ENCODE assay signal across 12 mouse cellular contexts in the genomic region with DNA sequence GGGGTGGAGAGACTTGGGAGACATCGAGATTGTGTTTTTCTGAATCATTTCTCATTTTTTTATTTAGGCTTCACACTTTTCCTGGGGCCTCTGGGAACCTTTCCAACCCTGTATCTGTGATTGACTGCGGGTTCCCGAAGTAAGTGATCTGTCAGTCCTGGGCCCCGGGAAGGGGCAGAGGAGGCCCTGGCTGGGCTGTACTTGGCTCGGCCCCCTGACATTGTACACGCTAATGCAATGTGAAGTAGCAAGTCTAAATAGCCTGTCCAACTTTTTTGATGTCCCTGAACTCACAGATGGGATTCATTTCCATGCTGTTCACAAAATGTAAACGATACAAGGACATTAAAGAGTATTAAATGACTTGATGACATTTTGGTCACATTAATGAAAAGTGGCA.
A peak's percentile ranks its signal among the peaks of the same experiment; 100 is the strongest.
DNase-seq lines count a peak whose midpoint lies in the region; ATAC-seq and TF ChIP-seq lines count a peak whose summit lies in the region.
"Had no signal": no experiment of that assay in that cellular context is flagged by ENCODE, and none has a peak within 500 bp of the region (broad histone marks: within the 10 kb centered on the region; RNA-seq: fewer than 3 reads in every experiment).

No protein-coding gene starts in this region.

- no peaks in the 10 kb centered on the region for H3K9me3 ChIP-seq in heart, embryonic 13.5 days
- no peaks in the 10 kb centered on the region for H3K9me3 ChIP-seq in kidney, postnatal 0 days (replicated peaks; ENCODE audit: low read length)
- no peaks in the 10 kb centered on the region for H3K9me3 ChIP-seq in embryonic facial prominence, embryonic 11.5 days (replicated peaks; ENCODE audit: control insufficient read depth, low read length)
- H3K9me3 ChIP-seq in forebrain, embryonic 16.5 days (ENCODE audit: control insufficient read depth, low read length), result no peaks in the 10 kb centered on the region

- H3K27ac ChIP-seq in heart, embryonic 13.5 days (replicated peaks), result peak overlapping the region; percentile 55
- H3K27ac ChIP-seq in kidney, postnatal 0 days, result no peak overlapping the region
- H3K27ac ChIP-seq in embryonic facial prominence, embryonic 11.5 days (replicated peaks; ENCODE audit: low read depth, low read length), result no peak overlapping the region
- H3K27ac ChIP-seq in forebrain, embryonic 16.5 days (ENCODE audit: low read length), result no peak overlapping the region

- no peak for DNase-seq in heart, postnatal 36 days
- peak; percentile 40 for DNase-seq in kidney, postnatal 0 days (ENCODE audit: low spot score)
- no peak for DNase-seq in kidney, adult 11 months
- DNase-seq in Muller cell, postnatal 12 days (ENCODE audit: inconsistent ontology term), result peak; percentile 56
- peak; percentile 74 for DNase-seq in embryonic facial prominence, embryonic 11.5 days (ENCODE audit: low spot score)
- DNase-seq: cerebellum, adult 9-11 months; kidney, postnatal 14 days; right cerebral cortex, adult 18-20 months had no signal

- 0 out of 2 replicates have a peak overlapping the region, but pooled peaks have one; percentile 13 for H3K4me2 ChIP-seq in heart, embryonic 13.5 days
- H3K4me2 ChIP-seq in kidney, postnatal 0 days (ENCODE audit: low read length), result no peak overlapping the region
- H3K4me2 ChIP-seq in embryonic facial prominence, embryonic 11.5 days (ENCODE audit: low read depth, low read length), result no peak overlapping the region
- H3K4me2 ChIP-seq in forebrain, embryonic 16.5 days (ENCODE audit: low read length), result no peak overlapping the region

- intact Hi-C loops in heart, postnatal 36 days (cut with DNase I), result no loop called here

- TF ChIP-seq CTCF in kidney, postnatal 0 days (IDR thresholded peaks at IDR 0.05; ENCODE audit: low read depth), result no peak

- peak; percentile 46; the same call in 1 of the 2 replicates for ATAC-seq in heart, embryonic 13.5 days (ENCODE audit: extremely low read depth, insufficient number of reproducible peaks, low FRiP score, low TSS enrichment)
- ATAC-seq in kidney, postnatal 0 days (replicated peaks; ENCODE audit: low FRiP score, low read depth), result no peak
- peak; percentile 63; the same call in 1 of the 2 replicates for ATAC-seq in embryonic facial prominence, embryonic 11.5 days (replicated peaks; ENCODE audit: insufficient number of reproducible peaks, low FRiP score, low TSS enrichment, low read depth)
- ATAC-seq in granulocyte monocyte progenitor cell, adult 5-6 weeks (replicated peaks; ENCODE audit: poor library complexity, severe bottlenecking), result no peak
- no peak for ATAC-seq in forebrain, embryonic 16.5 days
- ATAC-seq: activated CD4-positive, CD25-positive, alpha-beta regulatory T cell, adult 4 months had no signal

- H3K27me3 ChIP-seq in heart, embryonic 13.5 days (replicated peaks), result no peaks in the 10 kb centered on the region
- H3K27me3 ChIP-seq in kidney, postnatal 0 days (ENCODE audit: insufficient read depth, low read length), result no peaks in the 10 kb centered on the region
- H3K27me3 ChIP-seq in embryonic facial prominence, embryonic 11.5 days (ENCODE audit: control insufficient read depth, insufficient read depth, low read length), result no peaks in the 10 kb centered on the region
- H3K27me3 ChIP-seq in forebrain, embryonic 16.5 days (replicated peaks; ENCODE audit: control insufficient read depth, insufficient read depth, low read length), result no peaks in the 10 kb centered on the region

- WGBS in heart, embryonic 13.5 days, result 27% methylated on average over 7 of the region's 7 CpGs
- 22% methylated on average over 7 of the region's 7 CpGs for WGBS in kidney, postnatal 0 days
- 28% methylated on average over 7 of the region's 7 CpGs for WGBS in embryonic facial prominence, embryonic 11.5 days
- WGBS in forebrain, embryonic 16.5 days, result 38% methylated on average over 7 of the region's 7 CpGs

- peaks cover 60% of the 10 kb centered on the region for H3K4me1 ChIP-seq in heart, embryonic 13.5 days
- no peaks in the 10 kb centered on the region for H3K4me1 ChIP-seq in kidney, postnatal 0 days (replicated peaks; ENCODE audit: insufficient read depth, low read length)
- no peaks in the 10 kb centered on the region for H3K4me1 ChIP-seq in embryonic facial prominence, embryonic 11.5 days (ENCODE audit: control insufficient read depth, insufficient read depth, low read length)
- H3K4me1 ChIP-seq in forebrain, embryonic 16.5 days (replicated peaks; ENCODE audit: control insufficient read depth, insufficient read depth, low read length), result peaks cover 11% of the 10 kb centered on the region

- no peaks in the 10 kb centered on the region for H3K36me3 ChIP-seq in heart, embryonic 13.5 days
- no peaks in the 10 kb centered on the region for H3K36me3 ChIP-seq in kidney, postnatal 0 days (ENCODE audit: insufficient read depth, low read length)
- H3K36me3 ChIP-seq in embryonic facial prominence, embryonic 11.5 days (replicated peaks; ENCODE audit: control insufficient read depth, insufficient read depth, low read depth, low read length), result no peaks in the 10 kb centered on the region
- no peaks in the 10 kb centered on the region for H3K36me3 ChIP-seq in forebrain, embryonic 16.5 days (ENCODE audit: control insufficient read depth, insufficient read depth)

- no peak overlapping the region for H3K9ac ChIP-seq in heart, embryonic 13.5 days
- no peak overlapping the region for H3K9ac ChIP-seq in kidney, postnatal 0 days (ENCODE audit: low read depth, low read length)
- H3K9ac ChIP-seq in embryonic facial prominence, embryonic 11.5 days (replicated peaks; ENCODE audit: low read length), result no peak overlapping the region
- H3K9ac ChIP-seq in forebrain, embryonic 16.5 days (replicated peaks; ENCODE audit: low read depth, low read length), result no peak overlapping the region

- H3K4me3 ChIP-seq in heart, embryonic 13.5 days, result no peak overlapping the region
- H3K4me3 ChIP-seq in kidney, postnatal 0 days (replicated peaks; ENCODE audit: low read depth, low read length), result no peak overlapping the region
- no peak overlapping the region for H3K4me3 ChIP-seq in embryonic facial prominence, embryonic 11.5 days (ENCODE audit: low read depth, low read length)
- no peak overlapping the region for H3K4me3 ChIP-seq in forebrain, embryonic 16.5 days (replicated peaks; ENCODE audit: low read length)

Comparison
In these comparisons a context has a peak if more than half of its experiments do, and no peak if none do; other contexts are left out.
1. DNase-seq: peak in kidney, postnatal 0 days (single experiment), Muller cell, postnatal 12 days (single experiment) and embryonic facial prominence, embryonic 11.5 days (single experiment); none in heart, postnatal 36 days (0 of 2) and kidney, adult 11 months (single experiment).
2. ATAC-seq: peak in heart, embryonic 13.5 days (single experiment) and embryonic facial prominence, embryonic 11.5 days (single experiment); none in kidney, postnatal 0 days (single experiment), granulocyte monocyte progenitor cell, adult 5-6 weeks (single experiment) and forebrain, embryonic 16.5 days (single experiment).